Mouse (Mus musculus): ENCODE results near the gene Ube4b. TPM values are rescaled to one million over a fixed set of nuclear protein-coding genes. Genes with fewer than 3 reads are reported as not detected.

Gene Ube4b
- polyA plus RNA-seq, 1 experiment from 2014 or later = 54.1 TPM

- 90% methylated on average over 3 of the region's 3 CpGs for WGBS
Observed at GRCm38 (mm10) chr4:149283018-149283417, 143.5 kb downstream of the Ube4b start.

DNA sequence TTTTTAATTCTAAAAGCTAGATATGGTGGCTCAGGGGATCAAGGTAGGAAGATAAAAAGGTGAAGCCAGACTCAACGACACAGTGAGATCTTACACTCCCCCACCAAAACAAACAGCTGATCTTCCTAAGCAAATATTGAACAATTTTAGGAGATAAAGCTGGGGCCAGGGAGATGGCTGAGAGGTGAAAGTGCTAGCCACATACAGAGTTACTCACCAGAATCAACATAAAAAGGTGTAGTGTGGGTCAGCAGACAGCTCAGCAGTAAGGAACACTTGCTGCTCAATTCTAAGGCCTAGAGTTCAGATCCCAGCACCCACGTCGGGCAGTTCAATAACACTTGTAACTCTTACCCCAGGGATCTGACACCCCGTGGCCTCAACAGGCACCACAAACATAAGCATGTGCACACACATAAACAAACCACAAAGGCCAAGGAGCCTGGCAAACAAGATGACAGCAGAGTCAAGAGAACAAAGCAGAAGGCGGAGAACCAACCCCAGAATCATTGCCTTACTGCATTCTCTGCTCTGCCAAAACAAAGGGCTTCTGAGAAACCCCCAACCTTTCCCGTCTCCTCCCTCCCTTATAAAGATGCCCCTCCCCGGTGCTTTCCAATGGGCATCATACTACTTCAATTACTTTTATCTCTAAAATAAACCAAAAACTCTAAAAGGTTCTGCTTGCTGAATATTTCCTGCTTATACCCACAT lies 144.4 kb downstream of the Ube4b start:
- Histone ChIP-seq H3K27ac (ENCODE audit: low read length) (no peak overlapping the region), H3K27me3 (ENCODE audit: control insufficient read depth, insufficient read depth, low read depth, low read length) (no peaks in the 10 kb centered on the region), H3K9me3 (replicated peaks; ENCODE audit: control insufficient read depth, low read length, poor library complexity, severe bottlenecking) (no peaks in the 10 kb centered on the region), H3K36me3 (ENCODE audit: control insufficient read depth, insufficient read depth, low read length) (no peaks in the 10 kb centered on the region), H3K4me1 (ENCODE audit: control insufficient read depth, insufficient read depth, low read length) (peaks cover 37% of the 10 kb centered on the region), H3K4me3 (ENCODE audit: low read depth, low read length) (no peak overlapping the region), H3K4me2 (ENCODE audit: low read length) (no peak overlapping the region), H3K9ac (ENCODE audit: low read depth, low read length) (no peak overlapping the region)
- ATAC-seq = no peak
- 72% methylated on average over 7 of the region's 7 CpGs for WGBS

More at GRCm38 (mm10) chr4:149283018-149283417, 143.5 kb downstream of the Ube4b start:
- Histone ChIP-seq H3K9me3 (replicated peaks; ENCODE audit: control insufficient read depth, low read length, poor library complexity, severe bottlenecking) (no peaks in the 10 kb centered on the region), H3K27ac (ENCODE audit: low read length) (no peak overlapping the region), H3K4me1 (ENCODE audit: control insufficient read depth, insufficient read depth, low read length) (peaks cover 30% of the 10 kb centered on the region), H3K9ac (ENCODE audit: low read depth, low read length) (no peak overlapping the region), H3K4me3 (ENCODE audit: low read depth, low read length) (no peak overlapping the region), H3K36me3 (ENCODE audit: control insufficient read depth, insufficient read depth, low read length) (no peaks in the 10 kb centered on the region), H3K4me2 (ENCODE audit: low read length) (no peak overlapping the region), H3K27me3 (ENCODE audit: control insufficient read depth, insufficient read depth, low read depth, low read length) (no peaks in the 10 kb centered on the region)
- no peak for ATAC-seq

Other genes starting within 250 kb of the Ube4b start
- 118 and 142 TPM in 2 replicates for gene Kif1b, start 119.1 kb downstream of the Ube4b start, polyA plus RNA-seq (2015; fragmentation: Nextera tagmentation; extraction: Ambion mirVana)
- gene Rbp7, start 28.2 kb upstream of the Ube4b start, polyA plus RNA-seq (2015; fragmentation: Nextera tagmentation; extraction: Ambion mirVana) = 0.43 TPM in 1 of 2 replicates, not detected in the other
- gene Tmem274, start 50.6 kb upstream of the Ube4b start, polyA plus RNA-seq (2015; fragmentation: Nextera tagmentation; extraction: Ambion mirVana) = not detected in 2 replicates
- 5.9 and 8.1 TPM in 2 replicates for gene Nmnat1, start 58.5 kb upstream of the Ube4b start, polyA plus RNA-seq (2015; fragmentation: Nextera tagmentation; extraction: Ambion mirVana)
- 39.8 and 43.1 TPM in 2 replicates for gene Lzic, start 58.5 kb upstream of the Ube4b start, polyA plus RNA-seq (2015; fragmentation: Nextera tagmentation; extraction: Ambion mirVana)
- 111 TPM in 2 replicates for gene Ctnnbip1, start 91.5 kb upstream of the Ube4b start, polyA plus RNA-seq (2015; fragmentation: Nextera tagmentation; extraction: Ambion mirVana)
- gene Clstn1, start 159.7 kb upstream of the Ube4b start, polyA plus RNA-seq (2015; fragmentation: Nextera tagmentation; extraction: Ambion mirVana) = 80.2 and 99.8 TPM in 2 replicates